Mouse (Mus musculus) erythroblast, embryonic 14.5 days (primary cell): ENCODE data around the gene Serpinf1.

ENCODE experiments used
- GATA1 ChIP-seq: IDR thresholded peaks from 2 replicates; pipeline ENCODE4 v1.6.1; 2012; ENCODE audit warnings: low read length, inconsistent platforms, mixed read lengths
- TAL1 ChIP-seq: IDR thresholded peaks from 3 replicates; pipeline ENCODE4 v1.6.1; 2012; ENCODE audit warnings: low read length, inconsistent platforms, mixed read lengths

- TF ChIP-seq TAL1 (no peak), GATA1 (no peak)
Measured at GRCm38 (mm10) chr11:75460103-75460843, 37.8 kb upstream of the Serpinf1 start.
